Comparison of ENCODE assay signal across 22 mouse cellular contexts in the genomic region with DNA sequence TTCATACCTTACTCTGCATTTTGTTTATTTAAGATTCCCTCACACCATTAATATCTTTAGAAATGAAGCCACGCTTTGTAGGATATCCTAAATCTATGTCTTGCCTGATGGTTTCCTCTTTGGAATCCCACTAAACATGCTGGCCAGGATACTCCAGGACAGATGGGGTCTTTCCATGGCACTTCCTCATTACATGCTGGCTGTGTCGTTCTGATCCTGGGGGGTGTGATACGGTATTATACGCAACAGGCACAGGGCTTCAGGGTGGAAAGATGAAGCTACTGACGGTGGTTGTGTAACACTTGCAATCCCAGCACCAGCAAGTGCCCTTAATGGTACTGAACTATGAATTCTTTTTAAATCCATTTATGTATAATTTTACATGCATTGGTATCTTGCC.
DNase-seq lines count a peak whose midpoint lies in the region; ATAC-seq and TF ChIP-seq lines count a peak whose summit lies in the region.
"Had no signal": no experiment of that assay in that cellular context is flagged by ENCODE, and none has a peak within 500 bp of the region (broad histone marks: within the 10 kb centered on the region; RNA-seq: fewer than 3 reads in every experiment).

No protein-coding gene starts in this region.

- no peaks in the 10 kb centered on the region for H3K36me3 ChIP-seq in lung, embryonic 15.5 days
- peaks cover 0 to 19% of the 10 kb centered on the region in 2 experiments; a peak in 2 of 4 replicates for H3K36me3 ChIP-seq in MEL (ENCODE audit: control insufficient read depth in 1 of 2, insufficient read depth in 2 of 2, low read length in 2 of 2)
- H3K36me3 ChIP-seq: forebrain, embryonic 10.5 days; G1E; hindbrain, embryonic 12.5 days; hindbrain, embryonic 15.5 days had no signal

- no peak for TF ChIP-seq POLR2A in cerebellum, adult 2 months (IDR thresholded peaks at IDR 0.05; ENCODE audit: borderline replicate concordance, insufficient read depth, low read length)
- TF ChIP-seq POLR2A in lung, adult 2 months (IDR thresholded peaks at IDR 0.05; ENCODE audit: borderline replicate concordance, extremely low read depth, low read depth, low read length) = no peak
- TF ChIP-seq POLR2A in MEL (IDR thresholded peaks at IDR 0.05; ENCODE audit: control insufficient read depth in 1 of 2, insufficient read depth in 1 of 2, low read depth in 1 of 2, low read length in 2 of 2, poor library complexity in 1 of 2) = no peak

- peaks cover 7% of the 10 kb centered on the region; the same call in 1 of the 2 replicates for H3K4me1 ChIP-seq in cerebellum, adult 2 months (ENCODE audit: control insufficient read depth, insufficient read depth, low read length)
- H3K4me1 ChIP-seq in lung, embryonic 15.5 days = peaks cover 35% of the 10 kb centered on the region
- H3K4me1 ChIP-seq in lung, adult 2 months (ENCODE audit: control insufficient read depth, insufficient read depth, low read length) = peaks cover 11% of the 10 kb centered on the region
- peaks cover 5 to 9% of the 10 kb centered on the region in 2 experiments; a peak in 2 of 4 replicates for H3K4me1 ChIP-seq in MEL (ENCODE audit: control insufficient read depth in 1 of 2, insufficient read depth in 2 of 2, low read length in 2 of 2)
- H3K4me1 ChIP-seq: forebrain, embryonic 10.5 days; hindbrain, embryonic 12.5 days had no signal

- no peak for TF ChIP-seq RAD21 in MEL (IDR thresholded peaks at IDR 0.05; ENCODE audit: low read depth, low read length)

- H3K27me3 ChIP-seq in cerebellum, adult 2 months (ENCODE audit: control insufficient read depth, insufficient read depth, low read length) = no peaks in the 10 kb centered on the region
- H3K27me3 ChIP-seq in lung, embryonic 15.5 days = no peaks in the 10 kb centered on the region
- no peaks in the 10 kb centered on the region for H3K27me3 ChIP-seq in MEL (ENCODE audit: control insufficient read depth in 1 of 2, insufficient read depth in 2 of 2, low read length in 2 of 2)
- H3K27me3 ChIP-seq: CH12.LX; forebrain, embryonic 13.5 days; hindbrain, embryonic 12.5 days; hindbrain, embryonic 15.5 days had no signal

- H3K27ac ChIP-seq in cerebellum, adult 2 months (ENCODE audit: insufficient read depth, low read length) = no peak overlapping the region
- H3K27ac ChIP-seq in lung, embryonic 15.5 days = no peak overlapping the region
- H3K27ac ChIP-seq in MEL (ENCODE audit: control insufficient read depth, low read depth, low read length) = no peak overlapping the region
- H3K27ac ChIP-seq: forebrain, embryonic 10.5 days; forebrain, embryonic 13.5 days; hindbrain, embryonic 12.5 days; hindbrain, embryonic 15.5 days had no signal

- H3K9ac ChIP-seq in lung, embryonic 15.5 days = no peak overlapping the region
- H3K9ac ChIP-seq in MEL (ENCODE audit: control insufficient read depth, low read depth, low read length, poor library complexity, severe bottlenecking) = no peak overlapping the region
- H3K9ac ChIP-seq: forebrain, embryonic 13.5 days; hindbrain, embryonic 12.5 days; hindbrain, embryonic 15.5 days had no signal

- peak; percentile 69 to 74 for DNase-seq in cerebellum, postnatal 10 days
- DNase-seq in cerebellum, adult 2 months = no peak
- no peak for DNase-seq in lung, adult 2 months
- DNase-seq in MEL (ENCODE audit: low read depth, low spot score) = peak; percentile 13
- DNase-seq: adrenal gland, adult 8-10 months; adrenal gland, postnatal 25 days; cerebellum, adult 11-12 months; cerebellum, adult 9-11 months; gastrocnemius, postnatal 10 days; gastrocnemius, postnatal 36 days; heart, adult 11 months had no signal

- H3K79me2 ChIP-seq in MEL (ENCODE audit: control insufficient read depth, insufficient read depth, low read length, poor library complexity) = no peaks in the 10 kb centered on the region

- no peaks in the 10 kb centered on the region for H3K9me3 ChIP-seq in lung, embryonic 15.5 days
- H3K9me3 ChIP-seq in MEL (replicated peaks; ENCODE audit: insufficient read depth, low read length) = no peaks in the 10 kb centered on the region
- H3K9me3 ChIP-seq: forebrain, embryonic 10.5 days; forebrain, embryonic 13.5 days; G1E; hindbrain, embryonic 12.5 days; hindbrain, embryonic 15.5 days had no signal

- no peak overlapping the region for H3K4me2 ChIP-seq in lung, embryonic 15.5 days
- H3K4me2 ChIP-seq: forebrain, embryonic 13.5 days; heart, embryonic 11.5 days; hindbrain, embryonic 12.5 days; hindbrain, embryonic 15.5 days had no signal

- TF ChIP-seq EP300 in MEL (IDR thresholded peaks at IDR 0.05; ENCODE audit: low read depth in 1 of 2, low read length in 2 of 2) = no peak; a peak in 1 of 4 replicates

- no peak for TF ChIP-seq CTCF in cerebellum, adult 2 months (IDR thresholded peaks at IDR 0.05; ENCODE audit: borderline replicate concordance, insufficient read depth, low read depth, low read length)
- TF ChIP-seq CTCF in lung, adult 2 months (IDR thresholded peaks at IDR 0.05; ENCODE audit: insufficient read depth, low read length) = no peak
- no peak for TF ChIP-seq CTCF in MEL (IDR thresholded peaks at IDR 0.05 in 2 of 3, conservative IDR thresholded peaks at IDR 0.05 in 1 of 3; ENCODE audit: control insufficient read depth in 1 of 3, insufficient read depth in 1 of 3, low read depth in 2 of 3, low read length in 3 of 3, poor library complexity in 1 of 3, severe bottlenecking in 1 of 3)

- 0 out of 2 replicates have a peak, but pooled peaks have one; percentile 13 for ATAC-seq in lung, embryonic 15.5 days (ENCODE audit: borderline replicate concordance, extremely low read depth, low FRiP score, low TSS enrichment)
- no peak for ATAC-seq in CD4-positive, CD25-positive, alpha-beta regulatory T cell, adult 4 months
- ATAC-seq: activated CD4-positive, CD25-positive, alpha-beta regulatory T cell, adult 4 months; forebrain, embryonic 13.5 days; forebrain, embryonic 16.5 days had no signal

- no peak overlapping the region for H3K4me3 ChIP-seq in cerebellum, adult 2 months (replicated peaks; ENCODE audit: insufficient read depth, low read depth, low read length)
- no peak overlapping the region for H3K4me3 ChIP-seq in lung, embryonic 15.5 days
- H3K4me3 ChIP-seq in lung, adult 2 months (replicated peaks; ENCODE audit: extremely low read depth, low read depth, low read length) = no peak overlapping the region
- no peak overlapping the region for H3K4me3 ChIP-seq in MEL (ENCODE audit: control insufficient read depth in 1 of 2, insufficient read depth in 1 of 2, low read depth in 2 of 2, low read length in 2 of 2)
- H3K4me3 ChIP-seq: forebrain, embryonic 10.5 days; forebrain, embryonic 13.5 days; hindbrain, embryonic 12.5 days; hindbrain, embryonic 15.5 days had no signal

- WGBS in cerebellum, adult 2 months = 41% methylated on average over 5 of the region's 5 CpGs
- 45% methylated on average over 5 of the region's 5 CpGs for WGBS in lung, embryonic 15.5 days
- 69% methylated on average over 5 of the region's 5 CpGs for WGBS in lung, adult 2 months

TF ChIP-seq in MEL, 35 proteins besides CTCF, POLR2A, EP300 and RAD21:
- no peak for TF ChIP-seq MYB (IDR thresholded peaks at IDR 0.05; ENCODE audit: low read depth, low read length)
- no peak for TF ChIP-seq BHLHE40 (IDR thresholded peaks at IDR 0.05; ENCODE audit: borderline replicate concordance, low read depth, low read length)
- no peak for TF ChIP-seq MAX (IDR thresholded peaks at IDR 0.05; ENCODE audit: low read length)
- no peak for TF ChIP-seq CHD1 (IDR thresholded peaks at IDR 0.05; ENCODE audit: low read depth, low read length)
- no peak for TF ChIP-seq HCFC1 (IDR thresholded peaks at IDR 0.05; ENCODE audit: low read depth, low read length)

Comparison
In these comparisons a context has a peak if more than half of its experiments do, and no peak if none do; other contexts are left out.
1. DNase-seq: peak in cerebellum, postnatal 10 days (2 of 2) and MEL (single experiment); none in cerebellum, adult 2 months (0 of 2) and lung, adult 2 months (single experiment).